Mouse (Mus musculus) MEL (cell line): ENCODE data around the gene Tmem144. TPM values are rescaled to one million over a fixed set of nuclear protein-coding genes. Genes with fewer than 3 reads are reported as not detected.
A peak's percentile ranks its signal among the peaks of the same experiment; 100 is the strongest.

Experiments
- DNase-seq: peaks from one replicate; pipeline ENCODE4 v3.0.0; 2011; ENCODE audit warnings: low read depth, low spot score
- H3K27ac ChIP-seq: 2 replicates; pipeline ENCODE4 v1.5.1; 2012; ENCODE audit warnings: low read depth, mild to moderate bottlenecking, control low read depth, low read length, moderate library complexity; ENCODE audit not compliant: control insufficient read depth
- H3K27me3 ChIP-seq, 2 experiments: fragments of 150-350 bp in 1 of 2; sonication (generic) in 1 of 2; 2 replicates each; pipeline ENCODE4 v1.6.1; 2012; ENCODE audit warnings: low read length in 2 of 2, mild to moderate bottlenecking in 2 of 2, improper control_type of control experiment in 1 of 2, moderate library complexity in 1 of 2; ENCODE audit not compliant: insufficient read depth in 2 of 2, control insufficient read depth in 1 of 2
- H3K36me3 ChIP-seq, 2 experiments: 2 replicates each; pipeline ENCODE4 v1.6.1; 2012 to 2014; ENCODE audit warnings: low read length in 2 of 2, improper control_type of control experiment in 1 of 2, inconsistent platforms in 1 of 2, mild to moderate bottlenecking in 1 of 2; ENCODE audit not compliant: insufficient read depth in 2 of 2, control insufficient read depth in 1 of 2
- H3K4me1 ChIP-seq, 2 experiments: fragments of 150-350 bp in 1 of 2; sonication (generic) in 1 of 2; 2 replicates each; pipeline ENCODE4 v1.6.1; 2012; ENCODE audit warnings: low read length in 2 of 2, improper control_type of control experiment in 1 of 2, mild to moderate bottlenecking in 1 of 2; ENCODE audit not compliant: insufficient read depth in 2 of 2, control insufficient read depth in 1 of 2
- H3K4me3 ChIP-seq, 2 experiments: fragments of 150-350 bp in 1 of 2; sonication (generic) in 1 of 2; 2 replicates each; pipeline ENCODE4 v1.5.1; 2012; ENCODE audit warnings: low read depth in 2 of 2, low read length in 2 of 2, mild to moderate bottlenecking in 2 of 2, moderate library complexity in 2 of 2, control low read depth in 1 of 2, improper control_type of control experiment in 1 of 2; ENCODE audit not compliant: control insufficient read depth in 1 of 2, insufficient read depth in 1 of 2
- H3K79me2 ChIP-seq: 2 replicates; pipeline ENCODE4 v1.6.1; 2012; ENCODE audit warnings: mild to moderate bottlenecking, low read length, moderate library complexity; ENCODE audit not compliant: control insufficient read depth, poor library complexity, insufficient read depth
- H3K9ac ChIP-seq: 2 replicates; pipeline ENCODE4 v1.6.1; 2012; ENCODE audit warnings: low read depth, mild to moderate bottlenecking, control low read depth, low read length, moderate library complexity; ENCODE audit not compliant: control insufficient read depth, poor library complexity, severe bottlenecking
- H3K9me3 ChIP-seq: fragments of 150-350 bp; sonication (generic); replicated peaks from 2 replicates; pipeline ENCODE4 v1.6.1; 2012; ENCODE audit warnings: mild to moderate bottlenecking, low read length, improper control_type of control experiment, moderate library complexity; ENCODE audit not compliant: insufficient read depth
- CHD2 ChIP-seq: IDR thresholded peaks from 2 replicates; pipeline ENCODE4 v1.6.1; 2011; ENCODE audit warnings: low read length, improper control_type of control experiment
- E2F4 ChIP-seq: IDR thresholded peaks from 2 replicates; pipeline ENCODE4 v1.6.1; 2011; ENCODE audit warnings: low read depth, low read length, improper control_type of control experiment, borderline replicate concordance
- ELF1 ChIP-seq: IDR thresholded peaks from 2 replicates; pipeline ENCODE4 v1.6.1; 2014; ENCODE audit warnings: low read depth, mild to moderate bottlenecking, inconsistent platforms, low read length, improper control_type of control experiment, moderate library complexity
- GABPA ChIP-seq: IDR thresholded peaks from 2 replicates; pipeline ENCODE4 v1.6.1; 2012; ENCODE audit warnings: low read depth, mild to moderate bottlenecking, inconsistent platforms, low read length, improper control_type of control experiment, moderate library complexity
- GATA1 ChIP-seq: IDR thresholded peaks from 2 replicates; pipeline ENCODE4 v1.6.1; 2011; ENCODE audit warnings: low read depth, low read length, improper control_type of control experiment
- JUND ChIP-seq: IDR thresholded peaks from 2 replicates; pipeline ENCODE4 v1.6.1; 2011; ENCODE audit warnings: low read depth, mild to moderate bottlenecking, improper control_type of control experiment, low read length
- MAZ ChIP-seq: IDR thresholded peaks from 2 replicates; pipeline ENCODE4 v1.6.1; 2012; ENCODE audit warnings: low read depth, mild to moderate bottlenecking, inconsistent platforms, low read length, improper control_type of control experiment
- MXI1 ChIP-seq: IDR thresholded peaks from 2 replicates; pipeline ENCODE4 v1.6.1; 2011; ENCODE audit warnings: mild to moderate bottlenecking, low read depth, low read length, improper control_type of control experiment
- NRF1 ChIP-seq: IDR thresholded peaks from 2 replicates; pipeline ENCODE4 v1.6.1; 2014; ENCODE audit warnings: low read depth, mild to moderate bottlenecking, inconsistent platforms, low read length, improper control_type of control experiment, moderate library complexity; ENCODE audit not compliant: poor library complexity, insufficient read depth, severe bottlenecking
- POLR2AphosphoS2 ChIP-seq: IDR thresholded peaks from 2 replicates; pipeline ENCODE4 v1.6.1; 2011; ENCODE audit warnings: low read length, improper control_type of control experiment
- RAD21 ChIP-seq: IDR thresholded peaks from 2 replicates; pipeline ENCODE4 v1.6.1; 2011; ENCODE audit warnings: mild to moderate bottlenecking, low read depth, low read length, improper control_type of control experiment
- RCOR1 ChIP-seq: IDR thresholded peaks from 2 replicates; pipeline ENCODE4 v1.6.1; 2012; ENCODE audit warnings: low read depth, mild to moderate bottlenecking, inconsistent platforms, low read length, improper control_type of control experiment
- TCF12 ChIP-seq: IDR thresholded peaks from 2 replicates; pipeline ENCODE4 v1.6.1; 2014; ENCODE audit warnings: low read depth, mild to moderate bottlenecking, inconsistent platforms, low read length, improper control_type of control experiment, moderate library complexity
- UBTF ChIP-seq: IDR thresholded peaks from 2 replicates; pipeline ENCODE4 v1.6.1; 2012; ENCODE audit warnings: low read depth, mild to moderate bottlenecking, inconsistent platforms, low read length, improper control_type of control experiment, moderate library complexity, borderline replicate concordance; ENCODE audit not compliant: insufficient read depth
- USF1 ChIP-seq: IDR thresholded peaks from 2 replicates; pipeline ENCODE4 v1.6.1; 2014; ENCODE audit warnings: low read depth, mild to moderate bottlenecking, inconsistent platforms, low read length, improper control_type of control experiment, moderate library complexity
- USF2 ChIP-seq, 2 experiments: IDR thresholded peaks; 2 replicates each; pipeline ENCODE4 v1.6.1; 2011 to 2012; ENCODE audit warnings: improper control_type of control experiment in 2 of 2, low read length in 2 of 2, borderline replicate concordance in 1 of 2, inconsistent platforms in 1 of 2, low read depth in 1 of 2, mild to moderate bottlenecking in 1 of 2; ENCODE audit not compliant: insufficient read depth in 1 of 2
- ZKSCAN1 ChIP-seq: IDR thresholded peaks from 2 replicates; pipeline ENCODE4 v1.6.1; 2012; ENCODE audit warnings: low read depth, mild to moderate bottlenecking, inconsistent platforms, low read length, improper control_type of control experiment, moderate library complexity
- ZNF384 ChIP-seq: IDR thresholded peaks from 2 replicates; pipeline ENCODE4 v1.6.1; 2012; ENCODE audit warnings: low read depth, mild to moderate bottlenecking, inconsistent platforms, low read length, improper control_type of control experiment
- polyA plus RNA-seq, 2 experiments: library from polyadenylated mRNA; stranded (reverse) in 1 of 2; unstranded in 1 of 2; fragments of >175 nt in 1 of 2; fragments of >200 nt in 1 of 2; gene quantifications; 2 replicates each; pipeline versions ENCODE4 v1.2.1 to v1.2.4; 2012; ENCODE audit warnings: low replicate concordance in 2 of 2, low read depth in 1 of 2; ENCODE audit not compliant: insufficient read length in 2 of 2, insufficient read depth in 1 of 2, missing spikeins in 1 of 2
- total RNA-seq: library from RNA; depleted of rRNA; stranded (reverse); fragments of 300-350 nt; gene quantifications from 2 replicates; pipeline ENCODE4 v1.2.3, GENCODE M21; 2012

Gene Tmem144
- total and polyA plus RNA-seq, 3 experiments, result 0.04 to 0.25 TPM; not detected in 1

GRCm38 (mm10) chr3:79900502-79900901 is 47.9 kb upstream of the Tmem144 start:
- no peaks in the 10 kb centered on the region for H3K9me3 ChIP-seq
- peak; percentile 68 for TF ChIP-seq ZNF384
- TF ChIP-seq USF1, result 0 out of 2 replicates have a peak, but pooled peaks have one; percentile 5
- no peak for TF ChIP-seq MAZ
- TF ChIP-seq GABPA, result no peak
- TF ChIP-seq NRF1, result no peak
- TF ChIP-seq, all 39 proteins: peak for 2
- Histone ChIP-seq H3K4me3 (no peak overlapping the region), H3K9ac (no peak overlapping the region), H3K27ac (no peak overlapping the region), H3K4me1 (peaks cover 5 to 10% of the 10 kb centered on the region in 2 experiments), H3K27me3 (no peaks in the 10 kb centered on the region), H3K79me2 (no peaks in the 10 kb centered on the region), H3K36me3 (peaks cover 0 to 14% of the 10 kb centered on the region in 2 experiments; a peak in 2 of 4 replicates)
- DNase-seq, result no peak

GRCm38 (mm10) chr3:79899906-79900305 is 47.3 kb upstream of the Tmem144 start:
- no peak for DNase-seq
- no peak overlapping the region for H3K27ac ChIP-seq
- H3K4me1 ChIP-seq, result peaks cover 3 to 8% of the 10 kb centered on the region in 2 experiments; a peak in 2 of 4 replicates
- H3K36me3 ChIP-seq, result peaks cover 0 to 10% of the 10 kb centered on the region in 2 experiments; a peak in 2 of 4 replicates
- no peaks in the 10 kb centered on the region for H3K27me3 ChIP-seq
- no peaks in the 10 kb centered on the region for H3K79me2 ChIP-seq
- TF ChIP-seq USF2 (IDR thresholded peaks at IDR 0.05; ENCODE audit: borderline replicate concordance in 1 of 2, insufficient read depth in 1 of 2, low read depth in 1 of 2, low read length in 2 of 2), result no peak
- no peak for TF ChIP-seq E2F4
- TF ChIP-seq RCOR1, result no peak
- TF ChIP-seq ELF1, result no peak
- TF ChIP-seq UBTF, result no peak
- no peak for TF ChIP-seq CHD2
- TF ChIP-seq USF1, result no peak
- H3K9ac ChIP-seq, result no peak overlapping the region
- no peak overlapping the region for H3K4me3 ChIP-seq
- H3K9me3 ChIP-seq, result no peaks in the 10 kb centered on the region

GRCm38 (mm10) chr3:79898514-79898913 is 45.9 kb upstream of the Tmem144 start:
- Histone ChIP-seq H3K27ac (no peak overlapping the region), H3K9ac (no peak overlapping the region), H3K79me2 (no peaks in the 10 kb centered on the region), H3K4me1 (peaks cover 3 to 8% of the 10 kb centered on the region in 2 experiments; a peak in 2 of 4 replicates), H3K36me3 (peaks cover 0 to 10% of the 10 kb centered on the region in 2 experiments; a peak in 2 of 4 replicates), H3K4me3 (no peak overlapping the region), H3K9me3 (no peaks in the 10 kb centered on the region), H3K27me3 (no peaks in the 10 kb centered on the region)
- no peak for DNase-seq
- TF ChIP-seq ZKSCAN1, result no peak
- TF ChIP-seq GATA1, result no peak
- TF ChIP-seq UBTF, result no peak
- no peak for TF ChIP-seq TCF12
- no peak for TF ChIP-seq POLR2AphosphoS2
- no peak for TF ChIP-seq MXI1
- TF ChIP-seq JUND, result no peak
- no peak for TF ChIP-seq RAD21
- no peak for TF ChIP-seq NRF1
- TF ChIP-seq RCOR1, result no peak
- TF ChIP-seq E2F4, result no peak
